In the genomic region with DNA sequence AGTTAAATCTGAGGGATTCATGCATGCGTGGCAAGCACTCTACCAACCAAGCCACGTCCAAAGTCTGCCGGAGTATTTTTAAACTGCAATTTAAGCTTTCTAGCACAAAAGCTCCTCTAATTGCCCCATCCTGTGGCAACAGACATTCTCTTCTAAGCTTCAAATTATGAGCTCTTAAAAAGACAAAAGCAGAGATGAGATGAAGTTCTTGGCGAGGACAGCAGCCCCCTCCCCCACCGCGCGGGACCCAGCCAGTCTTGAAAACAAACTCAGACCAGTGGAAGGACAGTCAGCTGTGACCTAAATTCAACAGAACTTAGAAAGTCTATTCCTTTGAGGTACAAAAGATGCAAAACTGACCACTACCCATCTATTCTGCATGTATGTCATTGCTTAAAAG, we compare ENCODE assay signal across 15 mouse cellular contexts. TPM values are rescaled to one million over a fixed set of nuclear protein-coding genes. Genes with fewer than 3 reads are reported as not detected.
DNase-seq lines count a peak whose midpoint lies in the region; ATAC-seq lines count a peak whose summit lies in the region.
"Had no signal": no experiment of that assay in that cellular context is flagged by ENCODE, and none has a peak within 500 bp of the region (broad histone marks: within the 10 kb centered on the region; RNA-seq: fewer than 3 reads in every experiment).

No protein-coding gene starts in this region.

- no peak for DNase-seq in frontal cortex, postnatal 25 days (ENCODE audit: low spot score in 2 of 2)
- DNase-seq in lung, postnatal 10 days: peak; percentile 81
- no peak for DNase-seq in lung, postnatal 36 days
- DNase-seq in right cerebral cortex, postnatal 4 days: peak; percentile 65
- DNase-seq in right cerebral cortex, postnatal 14 days: no peak
- no peak for DNase-seq in heart, adult 8-10 months (ENCODE audit: low spot score)
- DNase-seq: cerebellum, postnatal 25 days; gastrocnemius, postnatal 36 days; kidney, adult 11 months; kidney, postnatal 14 days; thymus, postnatal 36 days had no signal

- peak; percentile 9; the same call in 1 of the 2 replicates for ATAC-seq in frontal cortex, adult (ENCODE audit: low TSS enrichment)
- ATAC-seq: hindbrain, embryonic 16.5 days had no signal

RNA-seq across cellular contexts. Expression of a gene that starts 48.3 kb away (rescaled TPM):
- total RNA-seq in heart, adult 8-10 months (2022): under 1 TPM; 0.41 to 0.66 (median 0.59) TPM
- total RNA-seq: hematopoietic stem cell, adult 5-6 weeks; megakaryocyte-erythroid progenitor cell, adult 5-6 weeks had no signal

Comparison
In these comparisons a context has a peak if more than half of its experiments do, and no peak if none do; other contexts are left out.
1. DNase-seq: peak in lung, postnatal 10 days (single experiment) and right cerebral cortex, postnatal 4 days (single experiment); none in frontal cortex, postnatal 25 days (0 of 2), lung, postnatal 36 days (single experiment), right cerebral cortex, postnatal 14 days (single experiment) and heart, adult 8-10 months (single experiment).